Mouse (Mus musculus) splenic B cell, adult 2 months (primary cell): ENCODE data around the gene Hmces.

Source experiments
- DNase-seq: peaks from one replicate; pipeline ENCODE4 v3.0.0-alpha.2; 2011; ENCODE audit warnings: low read depth, low spot score
- H3K27me3 ChIP-seq: 2 replicates; pipeline ENCODE4 v1.6.1; 2012; ENCODE audit warnings: mild to moderate bottlenecking, low read length, moderate library complexity, mixed read lengths; ENCODE audit not compliant: control insufficient read depth, poor library complexity, insufficient read depth, severe bottlenecking
- H3K36me3 ChIP-seq: 2 replicates; pipeline ENCODE4 v1.6.1; 2012; ENCODE audit warnings: mild to moderate bottlenecking, low read length, moderate library complexity, mixed read lengths; ENCODE audit not compliant: control insufficient read depth, poor library complexity, insufficient read depth, severe bottlenecking

Gene Hmces

DNA sequence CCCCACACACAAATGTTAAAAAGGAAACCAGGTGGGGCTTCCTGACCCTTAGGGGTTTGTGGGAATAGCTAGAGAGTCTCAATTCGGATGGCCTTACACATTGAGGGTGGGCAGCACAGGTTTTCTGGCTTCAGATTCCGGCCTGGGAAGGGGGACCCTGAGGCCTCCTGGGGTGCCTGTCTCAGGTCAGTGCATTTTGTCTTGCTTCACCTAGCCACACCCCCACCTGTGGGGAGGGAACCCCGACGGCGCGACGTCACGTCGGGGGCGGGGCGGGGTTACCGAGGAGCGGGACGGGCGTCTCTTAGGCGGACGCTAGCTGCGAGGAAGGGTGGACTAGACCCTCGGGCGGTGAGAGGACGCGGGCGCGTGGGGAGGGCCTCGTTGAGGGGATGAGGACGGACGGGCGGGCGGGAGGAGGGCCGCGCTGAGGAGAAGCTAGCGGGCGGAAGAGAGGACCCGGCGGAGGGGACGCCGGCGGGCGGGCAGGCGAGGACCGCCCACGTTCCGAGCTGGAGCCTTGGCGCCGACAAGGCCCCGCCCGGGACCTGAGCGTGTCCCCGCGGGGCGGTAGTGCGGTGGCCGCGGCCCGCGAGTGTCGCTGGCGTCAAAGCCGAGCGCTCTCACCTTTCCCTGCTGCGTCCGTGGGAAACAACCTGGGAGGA, at the start of gene Hmces:
Gene Hmces, plus strand, starts transcription at position 275 of the 665 bp plus-strand sequence.
- Histone ChIP-seq H3K36me3 (peaks cover 14% of the 10 kb centered on the region), H3K27me3 (no peaks in the 10 kb centered on the region)
- peak; percentile 90 for DNase-seq

DNA sequence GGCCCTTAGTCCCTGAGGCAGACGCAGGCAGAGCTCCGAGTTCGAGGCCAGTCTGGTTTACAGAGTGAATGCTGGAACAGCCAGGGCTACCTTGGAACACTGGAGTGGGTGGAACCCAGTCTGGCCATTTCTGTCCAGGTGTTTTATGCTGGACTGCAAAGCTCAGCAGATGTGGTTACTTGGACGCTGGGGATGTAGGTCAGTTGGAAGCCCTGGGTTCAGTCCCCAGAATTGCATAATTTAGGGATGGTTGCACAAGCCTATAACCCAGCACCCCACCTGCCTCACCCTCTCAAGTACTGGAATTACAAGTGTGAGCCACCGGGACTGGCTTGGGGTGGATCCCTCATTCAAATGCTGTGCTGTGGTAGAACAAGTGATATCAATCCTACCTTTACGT, 47.5 kb upstream of the Hmces start:
- no peak for DNase-seq
- no peaks in the 10 kb centered on the region for H3K36me3 ChIP-seq

DNA sequence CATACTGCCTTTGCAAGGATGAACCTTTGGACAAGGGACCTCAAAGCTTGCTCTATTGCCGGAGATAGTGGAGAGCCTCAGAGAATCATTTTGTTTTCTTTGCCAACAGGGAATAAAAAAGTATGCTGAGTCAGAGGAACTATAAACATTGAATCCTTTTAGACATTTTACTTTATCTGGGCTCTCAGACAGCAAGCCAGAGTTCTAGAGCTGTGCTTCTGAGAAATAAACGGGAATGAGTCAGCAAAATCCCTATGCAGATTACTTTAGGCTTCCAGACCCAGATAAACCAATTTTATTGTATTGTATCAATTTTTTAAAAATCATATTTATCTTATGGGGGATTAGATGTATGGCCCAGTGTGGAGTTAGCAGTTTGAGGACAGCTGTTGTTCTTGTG, 46.5 kb upstream of the Hmces start:
- Histone ChIP-seq H3K27me3 (no peaks in the 10 kb centered on the region), H3K36me3 (no peaks in the 10 kb centered on the region)
- DNase-seq, result no peak

More for the DNA sequence above, 47.5 kb upstream of the Hmces start:
- H3K27me3 ChIP-seq, result no peaks in the 10 kb centered on the region

DNA sequence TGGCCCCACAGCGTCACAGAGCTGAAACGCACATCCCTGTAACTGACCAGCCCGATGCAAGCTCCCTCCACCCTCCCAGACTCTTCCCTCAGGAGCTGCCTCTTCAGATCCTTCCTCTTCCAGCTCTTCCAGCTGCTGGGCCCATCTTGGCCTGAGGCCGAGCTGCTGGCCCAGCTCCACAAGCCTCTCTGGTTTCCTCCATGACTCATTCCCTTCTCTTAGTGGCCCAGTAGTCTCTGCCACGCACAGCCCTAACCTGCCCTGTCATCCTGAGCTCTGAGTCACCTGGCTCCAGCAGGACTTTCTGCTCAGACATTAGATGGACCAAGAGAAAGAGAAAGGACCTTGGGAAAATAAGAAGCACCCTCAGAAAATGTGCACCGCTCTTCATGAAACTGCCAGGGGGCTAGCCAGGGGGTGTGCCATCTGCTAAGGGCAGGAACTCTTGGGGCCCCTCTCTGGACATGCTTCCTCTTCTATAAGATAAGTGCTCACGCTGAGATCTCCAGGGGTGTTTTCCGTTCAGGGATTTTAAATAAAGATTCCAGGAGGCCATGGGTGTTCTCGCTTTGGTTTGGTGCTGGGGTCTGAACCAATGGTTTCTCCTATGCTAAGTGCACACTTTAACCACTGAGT, 44.7 kb upstream of the Hmces start:
- no peak for DNase-seq
- no peaks in the 10 kb centered on the region for H3K27me3 ChIP-seq
- H3K36me3 ChIP-seq, result no peaks in the 10 kb centered on the region

- Histone ChIP-seq H3K27me3 (no peaks in the 10 kb centered on the region), H3K36me3 (no peaks in the 10 kb centered on the region)
- no peak for DNase-seq
Measured at GRCm38 (mm10) chr6:87870440-87870839, 43.3 kb upstream of the Hmces start.

DNA sequence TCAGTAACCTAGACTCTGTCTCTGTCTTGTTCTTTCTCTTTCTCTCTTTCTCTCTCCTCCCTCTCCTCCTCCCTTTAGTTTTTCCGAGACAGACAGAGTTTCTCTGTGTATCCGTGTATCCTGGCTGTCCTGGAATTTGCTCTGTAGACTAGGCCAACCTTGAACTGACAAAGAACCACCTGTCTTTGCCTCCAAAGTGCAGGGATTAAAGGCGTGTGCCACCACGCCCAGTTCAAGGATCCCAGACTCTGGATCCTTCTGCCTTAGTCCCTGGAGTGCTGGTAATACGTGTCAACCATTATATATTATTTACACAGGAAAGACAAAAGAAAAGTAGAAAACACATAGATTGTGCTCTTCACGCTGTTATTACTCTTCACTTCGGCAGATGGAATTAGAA, 42.5 kb upstream of the Hmces start:
- DNase-seq, result no peak
- H3K27me3 ChIP-seq, result no peaks in the 10 kb centered on the region
- H3K36me3 ChIP-seq, result no peaks in the 10 kb centered on the region

DNA sequence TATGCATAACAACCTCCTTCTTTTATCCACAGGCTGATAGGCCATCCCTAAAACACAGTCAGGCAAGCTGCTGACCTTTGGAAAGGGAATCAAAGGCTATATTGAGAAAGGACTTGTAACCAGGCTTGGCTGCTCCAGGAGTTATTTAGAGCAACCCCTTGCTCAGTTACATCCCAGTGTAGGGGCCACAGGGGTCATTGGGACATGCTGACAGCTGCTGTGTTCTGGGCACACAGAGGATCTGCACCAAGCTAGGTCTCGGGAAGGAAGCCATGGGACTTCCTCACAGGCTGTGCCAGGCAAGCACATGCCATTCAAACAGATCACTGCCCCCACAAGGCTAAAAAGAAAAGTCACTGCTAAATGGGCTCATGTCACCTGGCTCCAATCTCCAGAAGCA, 40.6 kb upstream of the Hmces start:
- H3K36me3 ChIP-seq, result no peaks in the 10 kb centered on the region
- DNase-seq, result no peak
- no peaks in the 10 kb centered on the region for H3K27me3 ChIP-seq

- peak; percentile 15 for DNase-seq
- no peaks in the 10 kb centered on the region for H3K36me3 ChIP-seq
- no peaks in the 10 kb centered on the region for H3K27me3 ChIP-seq
Measured at GRCm38 (mm10) chr6:87873963-87874362, 39.8 kb upstream of the Hmces start.

DNA sequence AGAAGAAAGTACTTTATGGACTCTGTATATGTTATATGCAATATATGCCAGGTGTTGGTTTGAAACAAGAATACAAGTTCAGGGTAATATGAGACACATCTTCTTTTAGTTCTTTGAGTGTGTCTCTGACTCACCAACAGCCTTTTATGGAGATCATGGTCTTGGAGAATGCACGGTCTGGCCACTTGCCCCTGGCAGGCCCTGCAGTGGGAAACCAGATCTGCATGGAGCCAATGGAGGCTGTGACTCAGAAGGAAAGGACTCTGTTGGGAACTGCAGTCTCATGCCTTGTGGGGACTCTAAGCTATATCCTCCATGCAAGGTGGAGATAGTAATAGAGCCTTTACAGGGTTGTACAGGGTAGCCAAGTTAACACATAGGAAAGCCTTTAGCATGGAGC, 38.7 kb upstream of the Hmces start:
- no peaks in the 10 kb centered on the region for H3K36me3 ChIP-seq
- H3K27me3 ChIP-seq, result no peaks in the 10 kb centered on the region
- DNase-seq, result no peak

DNA sequence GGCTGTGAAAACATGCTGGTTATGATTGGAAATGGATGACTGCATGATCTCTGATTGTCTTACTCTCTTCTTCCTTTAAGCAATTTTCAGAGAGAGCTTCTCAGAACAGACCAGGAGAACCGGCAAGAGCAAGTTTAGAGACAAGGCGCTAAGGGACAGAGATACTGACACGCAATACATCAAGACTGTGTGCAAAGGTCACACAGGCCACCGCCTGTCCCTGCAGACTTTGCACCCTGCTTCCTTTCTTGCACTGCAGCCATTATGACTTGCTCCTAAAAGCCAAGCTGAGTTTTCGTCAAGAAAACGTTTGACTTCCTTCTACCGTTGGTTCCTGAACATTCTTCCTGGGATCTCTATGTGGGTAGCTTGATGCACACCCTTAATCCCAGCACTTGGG, 38.2 kb upstream of the Hmces start:
- H3K36me3 ChIP-seq, result no peaks in the 10 kb centered on the region
- DNase-seq, result no peak

DNA sequence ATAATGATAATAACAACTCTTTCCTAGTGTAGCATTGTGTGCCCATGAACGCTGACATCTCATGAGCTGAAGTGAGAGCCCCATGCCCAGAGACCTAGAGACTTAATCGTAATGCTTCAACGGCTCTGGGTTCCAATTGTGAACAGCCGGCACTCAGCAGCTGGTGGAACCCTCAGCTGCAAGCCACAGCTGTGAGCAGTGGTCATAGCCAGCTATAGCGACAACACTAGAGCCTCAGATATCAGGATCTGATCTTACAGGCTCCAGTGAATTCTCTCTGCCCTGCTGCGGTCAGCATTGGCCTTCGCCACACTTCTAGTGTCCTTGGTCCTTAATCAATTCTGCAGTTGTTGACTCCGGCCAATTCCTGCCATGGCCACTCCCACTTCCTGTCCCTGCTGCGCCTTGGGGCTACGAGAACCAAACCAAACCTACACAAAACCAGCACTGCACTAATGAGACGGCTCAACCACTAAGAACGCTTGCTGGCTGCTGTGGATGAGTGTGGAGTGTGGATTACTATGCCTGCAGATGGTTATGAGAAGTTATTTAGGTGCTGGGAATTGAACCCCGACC, 37.6 kb upstream of the Hmces start:
- Histone ChIP-seq H3K27me3 (no peaks in the 10 kb centered on the region), H3K36me3 (no peaks in the 10 kb centered on the region)
- DNase-seq, result peak; percentile 27

More for the DNA sequence above, 38.2 kb upstream of the Hmces start:
- no peaks in the 10 kb centered on the region for H3K27me3 ChIP-seq

GRCm38 (mm10) chr6:87879010-87879409, 34.7 kb upstream of the Hmces start:
- Histone ChIP-seq H3K36me3 (no peaks in the 10 kb centered on the region), H3K27me3 (no peaks in the 10 kb centered on the region)
- DNase-seq, result no peak

- Histone ChIP-seq H3K27me3 (no peaks in the 10 kb centered on the region), H3K36me3 (no peaks in the 10 kb centered on the region)
- DNase-seq, result no peak
Measured at GRCm38 (mm10) chr6:87879628-87880027, 34.1 kb upstream of the Hmces start.

GRCm38 (mm10) chr6:87882221-87882620, 31.5 kb upstream of the Hmces start:
- no peak for DNase-seq
- no peaks in the 10 kb centered on the region for H3K27me3 ChIP-seq
- H3K36me3 ChIP-seq, result no peaks in the 10 kb centered on the region

DNA sequence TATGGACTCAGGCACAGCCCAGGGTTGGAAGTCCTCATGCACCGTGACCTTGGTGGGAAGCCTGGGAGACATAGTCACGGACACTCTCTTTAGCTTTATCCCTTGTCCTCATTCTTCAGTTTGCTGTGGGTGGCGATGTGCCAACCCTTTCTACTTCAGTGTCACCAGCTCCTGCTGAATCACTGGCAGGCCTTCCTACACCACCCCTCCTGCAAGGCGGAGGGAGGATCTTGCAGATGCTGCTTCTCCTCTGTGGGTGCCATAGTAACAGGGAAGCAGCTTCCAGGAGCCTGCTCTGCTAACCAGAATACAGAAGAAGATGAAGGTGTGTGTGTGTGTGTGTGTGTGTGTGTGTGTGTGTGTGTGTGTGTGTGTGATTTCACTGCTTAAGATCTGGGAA, 30.9 kb upstream of the Hmces start:
- Histone ChIP-seq H3K27me3 (no peaks in the 10 kb centered on the region), H3K36me3 (no peaks in the 10 kb centered on the region)
- no peak for DNase-seq
